Mouse (Mus musculus): ENCODE results near the gene Rps4x. TPM values are rescaled to one million over a fixed set of nuclear protein-coding genes. Genes with fewer than 3 reads are reported as not detected.

The Rps4x gene
- polyA plus RNA-seq, 1 experiment from 2014 or later = 497 TPM

GRCm38 (mm10) chrX:102157423-102157791 lies 31.8 kb downstream of the Rps4x start:
- DNase-seq = no peak
- H3K9ac ChIP-seq (replicated peaks; ENCODE audit: low read length) = no peak overlapping the region; the same call in 1 of the 2 replicates
- H3K27me3 ChIP-seq (ENCODE audit: control insufficient read depth, insufficient read depth, low read length) = no peaks in the 10 kb centered on the region
- H3K9me3 ChIP-seq (ENCODE audit: control insufficient read depth, low read length) = no peaks in the 10 kb centered on the region
- H3K4me3 ChIP-seq (replicated peaks; ENCODE audit: low read depth, low read length) = peak overlapping the region; percentile 40
- no peaks in the 10 kb centered on the region for H3K4me1 ChIP-seq (ENCODE audit: control insufficient read depth, insufficient read depth, low read length)
- WGBS = 55% methylated on average over 5 of the region's 5 CpGs
- peak overlapping the region; percentile 47 for H3K4me2 ChIP-seq (ENCODE audit: low read length)
- H3K36me3 ChIP-seq (ENCODE audit: control insufficient read depth, insufficient read depth, low read length) = no peaks in the 10 kb centered on the region
- H3K27ac ChIP-seq (replicated peaks; ENCODE audit: low read depth, low read length) = peak overlapping the region; percentile 71
- no peak for ATAC-seq (ENCODE audit: low FRiP score, low TSS enrichment)

GRCm38 (mm10) chrX:102156618-102157422 lies 32.4 kb downstream of the Rps4x start, which contains the start of gene Ercc6l:
Gene Ercc6l, minus strand, starts transcription at chrX:102157091.
- Histone ChIP-seq H3K4me3 (replicated peaks; ENCODE audit: low read depth, low read length) (peak within 1 kb of the TSS; percentile 40), H3K27me3 (ENCODE audit: control insufficient read depth, insufficient read depth, low read length) (no peaks in the 10 kb centered on the region), H3K27ac (replicated peaks; ENCODE audit: low read depth, low read length) (peak within 1 kb of the TSS; percentile 71), H3K9me3 (ENCODE audit: control insufficient read depth, low read length) (no peaks in the 10 kb centered on the region), H3K4me1 (ENCODE audit: control insufficient read depth, insufficient read depth, low read length) (no peaks in the 10 kb centered on the region), H3K36me3 (ENCODE audit: control insufficient read depth, insufficient read depth, low read length) (no peaks in the 10 kb centered on the region), H3K4me2 (ENCODE audit: low read length) (peak within 1 kb of the TSS; percentile 57), H3K9ac (replicated peaks; ENCODE audit: low read length) (peak within 1 kb of the TSS; percentile 43; the same call in 1 of the 2 replicates)
- WGBS = 17% methylated on average over 42 of the region's 42 CpGs
- ATAC-seq (ENCODE audit: low FRiP score, low TSS enrichment) = peak; percentile 99
- DNase-seq = peak; percentile 96

- no peaks in the 10 kb centered on the region for H3K27me3 ChIP-seq (ENCODE audit: control insufficient read depth, insufficient read depth, low read length)
- ATAC-seq (ENCODE audit: low FRiP score, low TSS enrichment) (no peak), DNase-seq (no peak)
- no peak overlapping the region for H3K9ac ChIP-seq (replicated peaks; ENCODE audit: low read length)
- no peak overlapping the region for H3K27ac ChIP-seq (replicated peaks; ENCODE audit: low read depth, low read length)
- H3K4me3 ChIP-seq (replicated peaks; ENCODE audit: low read depth, low read length) = no peak overlapping the region
- no peak overlapping the region for H3K4me2 ChIP-seq (ENCODE audit: low read length)
- H3K4me1 ChIP-seq (ENCODE audit: control insufficient read depth, insufficient read depth, low read length) = no peaks in the 10 kb centered on the region
- WGBS = 92% methylated on average over 1 of the region's 1 CpGs
- no peaks in the 10 kb centered on the region for H3K36me3 ChIP-seq (ENCODE audit: control insufficient read depth, insufficient read depth, low read length)
- H3K9me3 ChIP-seq (ENCODE audit: control insufficient read depth, low read length) = no peaks in the 10 kb centered on the region
Observed at GRCm38 (mm10) chrX:102141157-102141556, 48.0 kb downstream of the Rps4x start.

Other genes starting within 250 kb of the Rps4x start
- gene Rtl5, start 118.1 kb downstream of the Rps4x start, polyA plus RNA-seq (2014; fragmentation: Nextera tagmentation; extraction: Ambion mirVana) = 4.9 and 8.1 TPM in 2 replicates
- 60.6 and 76.6 TPM in 2 replicates for gene Pin4, start 69.9 kb downstream of the Rps4x start, polyA plus RNA-seq (2014; fragmentation: Nextera tagmentation; extraction: Ambion mirVana)
- 1.3 and 3.4 TPM in 2 replicates for gene Ercc6l, start 32.3 kb downstream of the Rps4x start, polyA plus RNA-seq (2014; fragmentation: Nextera tagmentation; extraction: Ambion mirVana)
- gene Cited1, start 62.8 kb upstream of the Rps4x start, polyA plus RNA-seq (2014; fragmentation: Nextera tagmentation; extraction: Ambion mirVana) = 9.9 and 14.2 TPM in 2 replicates

Measured in midbrain, embryonic 14.5 days (tissue).